Mouse (Mus musculus) liver, embryonic 14.5 days (tissue): ENCODE results near the gene Hirip3. TPM values are rescaled to one million over a fixed set of nuclear protein-coding genes. Genes with fewer than 3 reads are reported as not detected.

Experiments used
- ATAC-seq: fragments of 200-750 bp; cut with Nextera tagmentation; 2 replicates; pipeline ENCODE4 v1.8.0; 2017; ENCODE audit warnings: moderate number of reproducible peaks, mild to moderate bottlenecking, moderate library complexity; ENCODE audit not compliant: insufficient read depth
- DNase-seq, 3 experiments: peaks; one replicate each; pipeline ENCODE4 v3.0.0-alpha.2; 2012 to 2013; ENCODE audit warnings: low read depth in 3 of 3, low spot score in 3 of 3
- H3K27ac ChIP-seq: fragments of 300-500 bp; sonication (generic); 2 replicates; pipeline ENCODE4 v1.5.1; 2014; ENCODE audit warnings: moderate library complexity, mild to moderate bottlenecking, control low read depth, inconsistent platforms
- H3K27me3 ChIP-seq: fragments of 300-500 bp; sonication (generic); 2 replicates; pipeline ENCODE4 v1.6.1; 2014; ENCODE audit warnings: mild to moderate bottlenecking, low read length, moderate library complexity; ENCODE audit not compliant: control insufficient read depth, insufficient read depth
- H3K36me3 ChIP-seq: fragments of 300-500 bp; sonication (generic); replicated peaks from 2 replicates; pipeline ENCODE4 v1.6.1; 2014; ENCODE audit warnings: low read depth; ENCODE audit not compliant: control insufficient read depth, insufficient read depth
- H3K4me1 ChIP-seq, 2 experiments: fragments of 200-500 bp in 1 of 2; fragments of 300-500 bp in 1 of 2; sonication (generic) in 1 of 2; replicated peaks; 2 replicates each; pipeline ENCODE4 v1.6.1; 2012 to 2014; ENCODE audit warnings: antibody characterized with exemption in 1 of 2, inconsistent platforms in 1 of 2, low read length in 1 of 2; ENCODE audit not compliant: control insufficient read depth in 2 of 2, insufficient read depth in 2 of 2
- H3K4me2 ChIP-seq: fragments of 300-500 bp; sonication (generic); 2 replicates; pipeline ENCODE4 v1.6.1; 2014; ENCODE audit warnings: low read depth, mild to moderate bottlenecking, control low read depth, moderate library complexity
- H3K4me3 ChIP-seq, 2 experiments: fragments of 200-500 bp in 1 of 2; fragments of 300-500 bp in 1 of 2; sonication (generic) in 1 of 2; 2 replicates each; pipeline ENCODE4 v1.5.1; 2012 to 2014; ENCODE audit warnings: low read depth in 2 of 2, low read length in 2 of 2, mild to moderate bottlenecking in 2 of 2, control low read depth in 1 of 2, inconsistent platforms in 1 of 2, moderate library complexity in 1 of 2; ENCODE audit not compliant: insufficient read depth in 1 of 2
- H3K9ac ChIP-seq: fragments of 300-500 bp; sonication (generic); replicated peaks from 2 replicates; pipeline ENCODE4 v1.6.1; 2014; ENCODE audit warnings: mild to moderate bottlenecking, control low read depth, moderate library complexity
- H3K9me3 ChIP-seq: fragments of 300-500 bp; sonication (generic); 2 replicates; pipeline ENCODE4 v1.6.1; 2016; ENCODE audit warnings: low read length, mixed read lengths; ENCODE audit not compliant: control insufficient read depth
- CTCF ChIP-seq: IDR thresholded peaks from 2 replicates; pipeline ENCODE4 v1.5.1; 2016; ENCODE audit warnings: antibody characterized with exemption, low read depth, control low read depth
- EP300 ChIP-seq: IDR thresholded peaks from 2 replicates; pipeline ENCODE4 v1.6.1; 2016; ENCODE audit warnings: antibody characterized with exemption, low read depth
- WGBS: fragments of 180-500 bp; shearing (Covaris S2); extraction: QIAGEN DNeasy Blood & Tissue Kit; methylation state at CpG from one replicate; pipeline ENCODE4 v1.1.7; 2014; ENCODE audit not compliant: insufficient replicate concordance; 5-methylcytosine and 5-hydroxymethylcytosine counted together
- polyA plus RNA-seq, 2 experiments: library from polyadenylated mRNA; depleted of rRNA in 1 of 2; stranded (reverse) in 1 of 2; unstranded in 1 of 2; fragments of >200 nt; fragmentation: Nextera tagmentation in 1 of 2; extraction: Ambion mirVana in 1 of 2; gene quantifications; 2 replicates each; pipeline versions ENCODE4 v1.2.1 to v1.2.3; 2012 to 2014

Gene Hirip3
- polyA plus RNA-seq, 2 experiments: 5.2 to 58.1 TPM

GRCm38 (mm10) chr7:126821835-126822511 is 39.8 kb upstream of the Hirip3 start:
- Histone ChIP-seq H3K4me2 (no peak overlapping the region), H3K9ac (no peak overlapping the region), H3K4me3 (no peak overlapping the region), H3K4me1 (no peaks in the 10 kb centered on the region), H3K27me3 (peaks cover 16% of the 10 kb centered on the region), H3K9me3 (no peaks in the 10 kb centered on the region), H3K27ac (no peak overlapping the region), H3K36me3 (no peaks in the 10 kb centered on the region)
- WGBS: 17% methylated on average over 7 of the region's 7 CpGs
- TF ChIP-seq CTCF (peak; percentile 97), EP300 (no peak)
- DNase-seq: peak; percentile 36 to 59 (median 55)
- ATAC-seq: peak; percentile 41; the same call in 1 of the 2 replicates

GRCm38 (mm10) chr7:126822741-126823140 is 39.0 kb upstream of the Hirip3 start:
- Histone ChIP-seq H3K27ac (no peak overlapping the region), H3K9me3 (no peaks in the 10 kb centered on the region), H3K4me3 (no peak overlapping the region), H3K4me2 (no peak overlapping the region), H3K27me3 (peaks cover 16% of the 10 kb centered on the region), H3K36me3 (no peaks in the 10 kb centered on the region), H3K9ac (no peak overlapping the region), H3K4me1 (no peaks in the 10 kb centered on the region)
- no peak for DNase-seq
- no peak for ATAC-seq
- WGBS: 31% methylated on average over 9 of the region's 9 CpGs
- no peak for TF ChIP-seq CTCF

DNA sequence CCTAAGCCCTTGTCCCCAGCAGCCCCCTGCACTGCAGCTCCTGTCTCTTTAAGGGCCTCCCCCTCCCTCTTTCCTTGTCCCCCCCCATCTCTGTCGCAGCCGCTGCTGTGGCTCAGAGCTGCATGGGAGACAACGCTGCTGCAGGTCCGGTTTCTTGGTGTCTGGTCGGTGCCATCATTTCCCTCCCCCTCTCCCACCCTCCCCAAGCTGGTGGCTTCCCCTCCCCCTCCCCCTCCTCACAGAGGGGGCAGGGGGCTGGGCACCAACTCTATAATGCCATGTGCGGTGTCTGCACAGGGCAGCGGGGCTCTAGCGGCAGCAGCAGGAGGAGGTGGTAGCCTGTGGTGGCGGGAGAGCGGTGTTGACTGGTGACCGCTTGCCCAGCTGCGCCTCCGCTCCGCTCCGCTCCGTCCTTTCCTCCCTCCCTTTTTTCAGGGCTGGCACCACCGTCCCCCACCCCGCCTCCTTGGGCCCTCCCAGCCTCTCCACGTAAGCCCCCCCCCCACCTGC is 38.5 kb upstream of the Hirip3 start:
- TF ChIP-seq CTCF: no peak
- TF ChIP-seq EP300: no peak
- ATAC-seq (no peak), DNase-seq (no peak)
- Histone ChIP-seq H3K27ac (no peak overlapping the region), H3K4me1 (no peaks in the 10 kb centered on the region), H3K4me3 (no peak overlapping the region), H3K36me3 (no peaks in the 10 kb centered on the region), H3K9me3 (no peaks in the 10 kb centered on the region), H3K9ac (no peak overlapping the region), H3K4me2 (no peak overlapping the region), H3K27me3 (peaks cover 16% of the 10 kb centered on the region)
- 5% methylated on average over 17 of the region's 19 CpGs for WGBS

DNA sequence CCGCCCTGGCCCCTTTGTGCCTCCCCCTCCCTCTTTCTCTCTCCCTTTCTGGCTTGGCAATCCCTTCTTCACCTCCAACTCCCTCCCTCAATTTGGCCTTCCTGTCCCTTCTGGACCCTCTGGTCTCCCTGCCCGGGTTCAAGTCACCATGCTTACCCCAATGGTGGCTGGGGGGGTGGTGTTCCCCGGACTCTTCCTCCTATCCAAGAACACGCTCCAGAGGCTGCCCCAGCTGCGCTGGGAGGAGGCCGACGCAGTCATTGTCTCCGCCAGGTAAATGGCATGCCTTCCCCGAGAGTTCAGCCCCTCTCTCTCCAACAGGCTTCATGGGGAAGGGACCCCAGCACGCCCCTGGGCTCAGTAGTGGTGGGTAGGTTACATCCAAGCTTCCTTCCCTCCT is 37.8 kb upstream of the Hirip3 start:
- peaks cover 16% of the 10 kb centered on the region for H3K27me3 ChIP-seq
- 17% methylated on average over 10 of the region's 10 CpGs for WGBS
- ATAC-seq: no peak

DNA sequence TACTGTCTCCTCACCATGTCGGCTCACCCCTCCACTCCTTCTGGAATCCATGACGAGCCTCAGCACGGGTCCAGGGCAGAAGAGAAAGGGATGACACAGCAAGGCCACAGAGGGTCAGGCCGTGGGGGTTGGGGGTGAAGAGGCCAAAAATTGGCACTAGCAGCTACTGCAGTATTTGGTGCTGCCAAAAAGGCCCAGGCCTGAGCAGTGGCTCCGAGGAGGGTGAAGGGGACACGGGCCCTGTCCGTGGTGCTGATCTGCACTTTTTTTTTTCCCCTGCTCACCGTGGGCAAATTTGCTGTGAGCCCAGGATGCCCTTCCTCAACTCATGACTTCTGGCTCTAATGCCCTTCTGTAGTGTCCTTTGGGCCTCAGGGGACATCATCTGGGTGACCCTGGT is 36.4 kb upstream of the Hirip3 start:
- DNase-seq: no peak
- Histone ChIP-seq H3K36me3 (no peaks in the 10 kb centered on the region), H3K27ac (no peak overlapping the region), H3K27me3 (peaks cover 16% of the 10 kb centered on the region), H3K9ac (no peak overlapping the region), H3K4me3 (no peak overlapping the region), H3K4me2 (no peak overlapping the region), H3K9me3 (no peaks in the 10 kb centered on the region), H3K4me1 (no peaks in the 10 kb centered on the region)
- 27% methylated on average over 8 of the region's 8 CpGs for WGBS
- no peak for TF ChIP-seq CTCF
- TF ChIP-seq EP300: no peak
- ATAC-seq: no peak

More for the DNA sequence above, 37.8 kb upstream of the Hirip3 start:
- TF ChIP-seq CTCF (no peak), EP300 (no peak)
- Histone ChIP-seq H3K4me1 (no peaks in the 10 kb centered on the region), H3K36me3 (no peaks in the 10 kb centered on the region), H3K9ac (no peak overlapping the region), H3K4me2 (no peak overlapping the region), H3K9me3 (no peaks in the 10 kb centered on the region), H3K27ac (no peak overlapping the region), H3K4me3 (no peak overlapping the region)
- no peak for DNase-seq
